Mouse (Mus musculus) C2C12 (cell line): ENCODE measurements around the gene March10.

Experiments used
- CTCF ChIP-seq: IDR thresholded peaks from one replicate; pipeline ENCODE4 v1.5.1; 2011; ENCODE audit not compliant: control insufficient read depth, insufficient read depth, insufficient read length
- MAX ChIP-seq: IDR thresholded peaks from one replicate; pipeline ENCODE4 v1.6.1; 2011; ENCODE audit warnings: mild to moderate bottlenecking, control low read depth
- MYOD1 ChIP-seq: IDR thresholded peaks from one replicate; pipeline ENCODE4 v1.6.1; 2011; ENCODE audit warnings: low read depth; ENCODE audit not compliant: control insufficient read depth, insufficient read length
- USF1 ChIP-seq: IDR thresholded peaks from one replicate; pipeline ENCODE4 v1.6.1; 2011; ENCODE audit warnings: low read depth, mild to moderate bottlenecking, control low read depth, moderate library complexity

- TF ChIP-seq CTCF (no peak), USF1 (no peak), MAX (no peak), MYOD1 (no peak)
Measured at GRCm38 (mm10) chr11:105356301-105356700, 100.2 kb downstream of the March10 start.
